Mouse (Mus musculus) adrenal gland, postnatal 14 days (tissue): ENCODE measurements around the gene Slc7a5. TPM values are rescaled to one million over a fixed set of nuclear protein-coding genes. Genes with fewer than 3 reads are reported as not detected.

Experiments
- DNase-seq: peaks from one replicate; pipeline ENCODE4 v3.0.0; 2021; ENCODE audit warnings: mixed read lengths
- total RNA-seq: library from RNA; stranded (reverse); gene quantifications from 2 replicates; pipeline ENCODE4 v1.2.3, GENCODE M21; 2021

The Slc7a5 gene
- total RNA-seq, 1 experiment from 2014 or later = 41.4 TPM

DNA sequence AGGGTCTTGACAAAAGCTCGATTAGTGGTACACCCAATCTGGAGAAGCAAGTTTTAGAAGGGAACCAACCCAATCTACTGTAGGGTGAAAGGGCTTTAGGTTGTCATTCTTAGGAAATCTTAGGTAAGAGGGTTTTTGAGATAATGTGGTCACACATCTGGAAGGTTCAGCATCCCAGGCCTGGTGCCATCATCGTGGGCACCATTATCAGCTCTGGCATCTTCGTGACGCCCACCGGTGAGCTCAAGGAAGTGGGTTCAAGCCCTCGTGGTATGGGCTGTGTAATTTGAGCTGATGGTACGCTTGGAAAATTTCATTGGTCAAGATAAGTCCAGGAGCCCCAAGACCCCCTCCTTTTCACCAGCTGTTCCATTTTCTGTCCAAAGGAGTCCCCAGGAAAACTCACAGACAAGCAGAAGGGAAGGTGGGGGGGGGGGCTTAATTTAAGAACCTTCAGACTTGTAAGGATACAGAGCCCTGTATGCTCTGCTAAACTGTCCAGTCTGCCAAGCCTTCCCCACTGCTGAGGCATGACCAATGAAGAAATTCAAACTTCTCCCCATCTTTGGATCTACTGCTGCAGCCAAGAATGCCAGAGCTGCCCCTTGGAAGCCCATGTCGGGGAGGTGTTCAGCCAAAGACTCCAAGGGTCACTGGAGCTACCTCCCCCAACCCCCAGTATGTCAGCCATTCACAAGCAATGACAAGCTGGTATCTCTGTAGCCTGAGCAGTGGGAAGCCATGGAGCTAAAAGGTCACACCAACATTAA, 1.1 kb upstream of the Slc7a5 start:
- DNase-seq = no peak

DNA sequence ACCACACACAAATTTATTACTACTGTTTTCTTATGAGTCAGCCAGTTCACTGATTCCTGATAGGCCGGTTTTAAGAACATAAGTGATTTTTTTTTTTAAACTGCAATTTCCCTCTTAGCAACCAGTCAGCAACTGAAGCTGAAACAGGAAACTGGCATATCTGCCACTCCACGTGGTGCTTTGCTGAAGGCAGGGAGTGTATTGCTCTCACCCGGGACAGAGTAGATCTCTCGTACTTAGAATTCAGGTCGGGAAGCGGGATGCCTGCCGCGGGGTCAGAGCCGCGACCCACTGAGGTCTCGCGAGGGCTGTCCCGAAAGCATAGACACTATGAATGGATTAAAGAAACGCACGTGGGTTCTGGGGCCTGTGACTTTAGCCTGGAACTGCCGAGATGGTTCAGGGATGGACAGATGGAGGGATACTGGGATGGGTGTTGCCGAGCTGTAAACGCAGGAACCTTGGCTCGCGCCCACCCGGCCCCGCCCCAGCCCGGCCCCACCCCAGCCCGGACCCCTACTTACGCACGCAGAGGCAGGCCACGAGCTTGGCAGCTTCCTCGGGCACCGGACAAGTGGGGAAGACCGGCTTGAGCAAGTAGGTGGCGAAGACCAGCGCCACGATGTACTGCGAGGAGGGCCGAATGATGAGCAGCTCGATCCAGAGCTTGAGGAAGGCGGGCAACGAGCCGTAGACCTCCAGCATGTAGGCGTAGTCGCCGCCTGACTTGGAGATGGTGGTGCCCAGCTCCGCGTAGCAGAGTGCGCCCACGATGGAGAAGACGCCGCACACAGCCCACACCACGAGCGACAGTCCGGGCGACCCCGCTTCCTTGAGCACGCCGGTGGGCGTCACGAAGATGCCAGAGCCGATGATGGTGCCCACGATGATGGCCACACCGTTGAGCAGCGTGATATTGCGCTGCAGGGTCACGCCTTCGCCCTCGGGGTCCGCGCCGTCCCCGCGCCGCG, 667 bp downstream of the Slc7a5 start:
- peak; percentile 73 for DNase-seq

DNA sequence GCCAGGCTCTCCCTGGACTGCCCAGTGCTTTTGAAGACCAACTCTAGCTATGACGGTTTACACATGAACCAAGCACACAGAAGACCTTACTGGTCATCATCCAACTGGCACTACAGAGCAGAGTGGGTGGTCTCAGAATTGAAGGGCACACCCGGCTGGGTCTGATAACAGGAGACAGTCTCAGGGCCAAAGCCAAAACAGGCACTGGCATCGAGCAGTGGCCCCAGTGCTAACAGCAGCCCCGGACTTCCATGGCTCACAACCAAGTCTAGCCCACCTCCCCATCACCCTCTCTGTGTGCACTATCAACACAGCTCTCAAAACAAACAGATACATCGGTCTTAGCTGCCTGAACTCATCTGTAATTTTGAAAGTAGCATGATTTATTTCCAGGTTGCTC, 1.6 kb downstream of the Slc7a5 start:
- DNase-seq = no peak

DNA sequence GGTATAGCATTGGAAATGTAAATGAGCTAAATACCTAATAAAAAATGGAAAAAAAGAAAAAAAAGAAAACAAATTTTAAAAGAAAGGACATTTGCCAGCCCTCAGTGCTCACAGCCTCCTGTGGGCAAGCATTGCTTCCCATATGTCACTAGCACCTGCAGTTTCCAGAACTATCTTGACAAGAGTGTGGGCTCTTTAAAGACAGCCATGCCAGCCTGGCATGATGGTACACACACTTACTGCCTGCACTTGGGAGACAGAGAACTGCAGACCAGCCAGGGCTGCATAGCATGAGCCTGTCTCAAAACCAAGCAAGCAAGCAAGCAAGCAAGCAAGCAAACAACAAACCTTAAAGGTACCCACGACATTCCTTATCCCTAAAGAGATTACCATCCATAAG, 2.1 kb downstream of the Slc7a5 start:
- DNase-seq = no peak

DNA sequence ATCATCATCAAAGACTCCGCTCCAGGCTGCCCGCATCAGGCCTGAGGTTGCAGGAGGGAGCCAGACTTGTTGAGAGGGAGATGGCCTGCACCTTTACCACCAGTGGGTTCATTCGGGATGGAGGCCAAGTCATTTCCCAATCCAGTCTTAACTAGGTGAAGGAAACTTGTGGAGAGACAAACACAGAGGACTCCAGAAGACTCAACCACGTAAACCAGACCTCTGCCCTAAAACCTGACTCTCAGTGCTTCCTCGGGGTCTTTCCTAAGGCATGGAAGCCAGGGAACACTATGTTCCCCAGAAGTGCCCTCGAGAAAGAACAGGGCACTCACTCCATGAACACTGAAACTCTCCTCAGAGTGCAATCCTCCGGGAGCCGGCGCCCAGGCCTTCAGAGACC, 2.5 kb downstream of the Slc7a5 start:
- no peak for DNase-seq

DNA sequence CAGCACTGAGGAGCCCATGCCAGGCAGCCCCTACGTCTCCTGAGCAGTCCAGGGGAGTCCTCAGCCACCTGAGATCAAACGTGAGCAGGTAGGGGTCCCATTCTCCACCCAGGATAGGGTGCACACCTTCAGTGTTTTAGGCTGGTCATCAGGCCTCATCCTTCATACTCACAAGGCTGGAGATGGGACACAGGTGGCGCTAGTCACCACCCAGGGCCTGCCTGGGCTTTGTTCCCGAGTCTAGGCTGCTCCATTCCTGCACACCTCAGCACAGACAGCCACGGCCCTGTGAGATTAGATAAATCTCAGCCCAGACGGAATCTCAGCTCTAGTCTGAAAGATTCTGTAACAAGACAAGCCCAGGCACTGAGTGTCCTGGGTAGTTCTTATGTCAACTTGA, 3.5 kb downstream of the Slc7a5 start:
- no peak for DNase-seq

DNA sequence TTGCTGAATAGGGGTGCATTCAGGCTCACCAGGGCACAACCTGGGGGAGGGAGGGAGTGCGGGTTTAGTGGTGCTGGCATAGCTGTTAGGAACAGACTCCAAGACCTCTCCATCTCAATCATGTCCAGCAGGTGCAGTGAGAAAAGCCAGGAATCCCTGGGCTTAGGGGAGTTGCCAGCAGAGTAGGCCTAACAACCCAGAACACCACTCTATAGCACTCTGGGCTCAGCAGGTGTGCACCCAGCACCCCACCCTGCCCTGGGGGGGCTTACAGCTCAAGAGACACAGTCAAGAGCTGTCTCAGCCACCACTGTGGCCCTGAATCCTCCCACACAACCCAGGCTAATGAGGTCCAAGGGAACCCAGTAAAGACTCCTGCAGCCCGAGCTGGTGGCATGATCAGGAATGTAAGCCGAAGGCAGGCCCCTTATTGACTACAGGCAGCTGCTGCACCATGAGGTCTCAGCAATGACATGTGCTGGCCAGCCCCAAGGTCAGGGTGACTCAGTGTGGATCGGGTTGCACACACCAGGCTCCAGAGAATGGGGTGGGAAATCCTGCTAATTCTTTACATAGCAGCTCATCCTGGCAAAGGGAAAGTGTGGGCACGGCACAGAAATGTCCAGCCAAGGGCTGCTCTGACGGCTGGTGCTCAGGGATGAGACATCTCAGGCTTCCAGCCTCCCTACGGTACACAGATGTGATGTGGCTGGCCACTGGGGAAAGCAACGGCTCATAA, 5.8 kb downstream of the Slc7a5 start:
- DNase-seq = peak; percentile 87

DNA sequence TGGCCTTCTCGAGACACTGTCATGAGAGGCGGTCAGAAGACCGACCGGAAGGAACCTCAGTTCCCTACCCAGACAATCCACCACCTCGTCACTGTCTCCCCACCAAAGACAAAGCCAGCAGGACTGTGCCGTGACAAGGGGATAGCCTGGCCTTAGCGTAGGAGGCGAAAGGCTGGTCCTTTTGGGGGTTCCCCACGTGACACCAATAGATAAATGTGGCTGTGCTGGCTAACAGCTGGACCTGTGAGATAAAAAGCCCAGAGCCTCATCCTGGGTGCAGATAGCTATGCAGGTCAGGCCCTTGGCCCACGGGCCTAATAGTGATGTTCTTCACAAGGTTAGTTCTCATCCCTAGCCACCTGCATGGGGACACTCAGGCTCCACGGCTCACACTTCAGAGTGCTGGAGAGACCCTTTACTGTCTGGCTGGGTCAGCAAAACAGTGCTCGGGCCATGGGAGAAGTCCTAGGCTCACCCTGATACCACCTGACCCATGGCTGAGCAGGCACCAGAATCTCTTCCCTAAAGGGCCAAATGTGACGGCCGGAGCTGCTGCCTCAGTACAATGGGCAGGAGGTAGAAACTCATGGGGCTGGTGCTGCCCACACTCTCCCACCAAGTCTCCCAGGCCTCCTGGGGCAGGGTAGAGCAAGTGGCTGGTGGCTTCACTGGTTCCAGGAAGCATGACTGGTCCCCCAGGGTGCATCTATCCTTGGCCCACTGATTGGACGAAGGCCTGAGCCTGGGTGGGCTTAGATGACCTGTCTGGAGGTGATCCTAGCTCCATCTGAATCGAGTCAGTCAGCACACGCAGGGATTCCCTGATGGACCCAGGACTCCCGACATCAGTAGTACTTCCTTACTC, 8.1 kb downstream of the Slc7a5 start:
- DNase-seq = no peak

DNA sequence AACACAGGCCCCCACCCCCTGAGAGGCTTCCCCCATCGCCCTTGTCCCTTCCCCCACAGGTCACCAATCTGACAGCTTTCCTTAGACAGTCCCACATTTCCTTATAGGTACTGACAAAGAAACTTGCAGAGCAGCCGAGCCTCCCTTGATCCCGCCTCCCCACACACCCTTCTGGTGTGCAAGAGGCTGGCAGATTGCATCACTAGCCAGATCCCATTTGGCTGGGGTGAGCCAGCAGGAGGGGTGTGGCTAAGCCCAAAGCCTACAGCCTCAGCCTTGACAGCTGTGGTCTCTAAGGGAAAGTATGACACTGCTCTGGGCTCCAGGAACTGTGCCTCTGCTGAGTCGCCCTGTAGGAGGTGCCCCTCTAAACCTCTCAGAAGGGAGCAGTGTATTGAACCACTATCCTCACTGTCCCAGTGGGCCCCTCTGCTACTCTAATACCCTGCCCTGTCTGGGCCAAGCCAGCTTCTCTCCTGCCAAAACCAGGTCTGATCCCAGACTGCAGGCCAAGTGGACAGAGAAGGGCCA, 9.0 kb downstream of the Slc7a5 start:
- peak; percentile 89 for DNase-seq

DNA sequence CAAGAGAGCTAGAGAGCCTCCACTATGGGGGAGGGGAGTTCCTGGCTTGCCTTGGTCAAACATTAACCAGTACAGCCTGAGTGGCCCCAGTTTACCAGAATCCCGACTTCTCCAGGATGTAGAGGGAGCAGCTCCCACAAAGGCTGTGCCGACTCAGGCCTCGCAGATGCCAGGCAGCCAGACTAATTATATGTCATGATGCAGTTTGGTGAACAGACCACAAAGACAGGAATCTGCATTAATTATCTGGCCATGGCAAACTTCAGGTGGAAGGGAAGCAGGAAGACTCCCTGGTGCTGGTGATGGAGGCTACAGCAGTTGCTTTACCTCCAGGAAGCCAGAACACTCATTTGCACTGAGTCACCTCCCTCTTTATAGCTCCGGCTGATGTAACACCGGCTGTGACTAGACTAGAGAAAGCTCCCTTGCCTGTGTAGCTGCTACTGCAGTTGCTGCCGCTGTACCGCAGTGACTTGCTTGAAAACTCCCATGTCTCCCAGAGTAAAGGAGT, 9.6 kb downstream of the Slc7a5 start:
- peak; percentile 53 for DNase-seq

DNA sequence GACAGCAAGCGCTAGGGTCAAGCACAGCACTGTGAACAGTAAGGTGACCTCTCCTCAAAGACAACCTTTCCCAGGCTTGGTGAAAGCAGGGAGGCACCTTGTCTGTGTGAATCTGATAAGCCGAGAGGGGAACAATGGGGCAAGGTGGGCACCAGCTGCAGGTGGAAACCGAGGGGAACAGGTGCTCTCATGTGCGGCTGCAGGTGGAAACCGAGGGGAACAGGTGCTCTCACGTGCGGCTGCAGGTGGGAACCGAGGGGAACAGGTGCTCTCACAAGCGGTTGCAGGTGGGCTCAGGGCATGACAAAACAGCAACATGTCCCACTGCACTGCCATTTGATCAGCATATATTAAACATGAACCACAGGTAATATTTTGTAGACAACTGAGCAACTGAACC, 10.3 kb downstream of the Slc7a5 start:
- DNase-seq = no peak

DNA sequence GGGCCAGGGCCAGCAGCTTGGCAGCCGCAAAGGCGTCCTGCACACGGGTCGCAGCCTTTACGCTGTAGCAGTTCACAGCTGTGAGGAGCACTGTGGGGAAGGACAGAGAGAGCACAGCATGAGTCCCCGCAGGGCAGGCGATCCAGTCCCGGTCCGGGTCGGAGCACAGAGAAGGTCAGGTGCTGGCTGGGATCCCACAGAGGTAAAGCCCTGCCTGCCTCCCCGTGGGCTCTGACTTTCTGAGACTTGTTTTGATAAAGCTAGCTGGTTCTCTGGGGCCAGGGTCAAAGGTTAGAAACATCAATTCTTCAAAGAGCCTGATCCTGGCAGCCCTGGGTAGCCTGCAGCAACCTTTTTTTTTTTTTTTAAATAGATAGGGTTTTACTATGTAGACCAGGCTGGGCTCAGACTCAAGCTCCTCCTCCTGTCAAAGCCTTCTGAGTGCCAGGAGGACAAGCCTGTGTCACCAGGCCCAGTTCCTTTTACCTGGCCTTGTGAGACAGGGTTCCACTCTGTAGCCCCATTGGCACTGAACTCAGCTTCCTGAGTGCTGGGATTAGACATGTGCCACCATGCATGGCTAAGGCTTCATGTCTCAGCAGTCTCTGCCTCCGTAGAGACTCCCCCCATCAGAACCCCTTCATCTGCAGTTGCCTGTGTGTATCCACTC, 10.9 kb downstream of the Slc7a5 start:
- DNase-seq = no peak

DNA sequence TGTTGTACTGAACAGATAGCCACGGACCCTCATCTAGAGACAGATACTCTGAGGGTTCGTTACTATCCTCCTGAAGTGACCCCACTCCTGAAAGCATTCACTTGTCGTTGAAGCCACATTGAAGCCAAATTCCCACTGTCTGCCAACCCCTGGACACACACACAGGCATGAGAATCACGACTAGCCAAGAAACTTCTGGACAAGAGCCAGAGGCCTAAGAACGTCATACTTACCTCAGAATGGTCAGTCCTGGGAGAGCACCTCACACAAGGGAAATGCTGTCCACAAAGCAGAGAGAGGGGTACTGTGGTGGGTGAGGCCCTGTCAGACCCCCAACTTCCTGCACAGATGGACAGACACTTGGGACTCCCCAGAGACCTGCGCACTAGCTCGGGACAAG, 11.6 kb downstream of the Slc7a5 start:
- peak; percentile 54 for DNase-seq

DNA sequence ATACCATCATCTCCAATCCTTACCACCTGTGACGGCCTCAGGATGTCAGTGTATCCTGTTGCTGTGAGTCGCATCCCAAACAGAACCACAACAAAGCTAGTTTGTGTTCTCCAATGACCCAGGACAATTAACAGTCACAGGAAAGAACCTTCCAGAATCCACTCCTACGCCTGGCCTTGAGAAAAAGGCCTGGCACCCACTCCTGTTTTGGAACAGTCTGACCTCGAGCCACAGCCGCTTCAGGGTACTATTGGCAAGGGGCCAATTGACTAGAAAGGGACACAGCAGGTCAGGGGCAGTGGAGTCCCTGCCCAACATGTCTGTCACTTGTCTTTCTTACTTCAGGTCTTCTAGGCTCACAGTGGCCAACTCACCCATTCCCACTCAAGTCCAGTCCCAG, 14.6 kb downstream of the Slc7a5 start:
- DNase-seq = peak; percentile 60

DNA sequence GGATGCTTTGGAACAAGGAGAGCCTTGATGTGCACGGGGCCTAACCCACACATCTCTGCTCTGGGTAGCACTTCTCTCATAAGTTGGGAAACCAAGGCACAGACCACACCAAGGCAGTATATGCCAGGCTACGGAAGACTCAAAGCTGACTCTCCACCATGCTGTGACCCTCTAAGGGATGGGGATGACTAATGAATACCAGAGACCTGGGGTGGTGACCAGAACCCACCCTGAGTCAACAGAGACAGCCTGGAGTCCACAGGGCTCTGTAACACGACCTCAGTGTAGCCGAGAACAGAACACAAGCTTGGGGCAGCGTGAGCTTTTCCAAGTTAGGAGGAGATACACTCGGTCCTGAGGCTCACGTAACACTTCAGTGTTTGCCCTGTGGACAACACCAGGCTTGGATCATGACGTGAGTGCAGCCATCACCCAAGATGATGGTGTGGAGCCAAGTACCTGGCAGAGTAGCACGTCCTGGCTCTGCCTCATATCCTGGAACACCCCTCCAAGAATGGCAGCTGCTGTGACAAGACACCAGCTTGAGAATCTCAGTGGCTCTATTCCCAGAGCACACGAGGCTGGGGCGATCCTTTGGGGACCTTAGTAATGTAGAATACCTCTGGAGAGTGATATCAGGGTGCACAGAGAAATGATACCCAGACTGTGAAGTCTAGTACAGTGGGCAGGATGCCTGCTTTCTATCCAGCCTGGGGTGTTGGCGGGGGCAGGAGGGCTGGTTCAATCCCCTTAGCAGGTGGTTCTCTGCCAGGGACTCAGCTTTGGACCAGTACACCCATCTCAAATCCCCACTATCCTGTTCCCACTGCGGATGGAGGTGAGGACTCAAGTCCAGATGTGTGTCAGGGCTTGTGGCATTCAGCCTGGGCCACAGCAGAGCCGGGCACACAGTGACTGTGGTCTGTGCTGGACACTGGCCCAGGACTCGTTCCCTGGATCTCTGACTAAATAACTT, 17.4 kb downstream of the Slc7a5 start:
- DNase-seq = no peak

DNA sequence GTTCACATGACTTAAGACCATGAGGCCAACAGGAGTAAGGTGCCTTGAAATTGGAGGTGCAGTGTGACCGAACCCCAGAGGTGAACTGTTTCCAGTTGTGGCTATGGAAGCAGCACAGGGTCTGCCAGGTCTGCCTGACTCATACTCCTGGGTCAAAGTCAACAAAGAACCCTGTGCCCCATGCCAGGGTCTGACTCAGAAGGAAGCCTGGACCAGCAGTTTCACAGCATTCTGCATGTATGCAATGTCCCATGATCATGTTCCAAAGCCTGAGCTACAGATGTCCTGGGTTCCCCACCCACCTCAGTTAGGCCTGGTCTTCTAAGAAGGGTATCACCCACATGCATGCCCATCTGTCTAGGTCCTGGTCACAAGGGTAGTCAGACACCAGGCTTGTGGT, 18.2 kb downstream of the Slc7a5 start:
- DNase-seq = peak; percentile 52

DNA sequence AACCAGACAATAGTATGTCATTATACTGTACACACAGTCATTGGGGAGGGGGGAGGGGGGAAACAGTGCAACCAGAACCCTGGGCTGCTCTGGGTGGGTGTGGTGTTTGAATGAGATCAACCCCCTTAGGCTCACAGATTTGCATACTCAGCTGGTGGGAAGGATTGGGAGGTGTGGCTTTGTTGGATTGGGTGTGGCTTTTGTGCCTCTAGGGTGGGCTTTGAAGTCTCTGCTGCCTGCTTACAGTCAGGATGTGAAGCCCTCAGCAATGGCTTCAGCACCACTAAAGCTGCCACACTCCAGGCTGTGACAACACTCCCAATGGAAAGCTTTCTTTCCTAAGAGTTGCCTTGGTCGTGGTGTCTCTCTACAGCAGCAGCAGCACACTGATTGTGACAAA, 19.9 kb downstream of the Slc7a5 start:
- no peak for DNase-seq

DNA sequence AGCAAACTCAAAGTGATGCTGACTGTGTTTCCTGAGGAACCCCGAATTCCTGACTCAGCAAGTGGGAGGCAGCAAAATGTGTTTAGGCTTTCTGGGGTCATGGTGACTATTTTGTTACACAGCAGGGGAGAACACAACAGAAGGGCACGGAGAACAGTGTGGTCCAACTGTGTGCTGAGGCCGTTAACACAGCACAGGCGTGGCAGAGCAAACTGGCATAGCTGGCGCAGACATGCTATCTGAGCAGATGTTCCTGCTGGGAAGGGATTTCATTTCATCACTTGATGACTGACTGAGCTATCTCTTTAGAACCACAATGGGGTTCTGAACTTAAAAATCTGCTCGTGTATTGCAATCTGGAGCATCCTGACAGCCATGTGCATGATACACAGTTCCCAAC, 22.1 kb downstream of the Slc7a5 start:
- no peak for DNase-seq

DNA sequence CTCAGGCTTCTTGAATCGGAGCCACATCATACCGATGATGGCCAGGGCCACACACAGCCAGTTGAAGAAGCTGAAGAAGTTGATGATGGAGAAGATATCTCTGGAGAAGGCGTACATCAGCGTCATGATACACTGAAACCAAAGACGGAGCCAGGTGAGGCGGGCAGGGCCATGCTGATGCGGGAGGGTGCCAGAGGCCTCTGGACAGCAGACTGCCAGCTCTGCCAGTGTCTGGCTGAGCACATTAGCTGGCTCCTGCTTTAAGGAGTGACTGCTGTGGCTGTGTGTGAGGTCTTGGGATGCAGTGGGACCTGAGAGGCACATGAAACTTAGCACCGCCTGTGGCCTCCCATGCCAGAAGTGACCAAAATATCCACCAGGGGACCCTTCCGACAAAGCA, 22.5 kb downstream of the Slc7a5 start:
- no peak for DNase-seq
